Mouse (Mus musculus): ENCODE measurements around the gene Slc25a3. TPM values are rescaled to one million over a fixed set of nuclear protein-coding genes. Genes with fewer than 3 reads are reported as not detected.

Slc25a3 gene
- polyA plus RNA-seq, 1 experiment: 232 TPM

GRCm38 (mm10) chr10:91165850-91166249, 42.0 kb upstream of the Slc25a3 start:
- TF ChIP-seq CTCF (IDR thresholded peaks at IDR 0.05; ENCODE audit: insufficient read depth, low read length) (no peak), POLR2A (IDR thresholded peaks at IDR 0.05; ENCODE audit: borderline replicate concordance, extremely low read depth, low read depth, low read length) (no peak)

GRCm38 (mm10) chr10:91164491-91164890, 40.6 kb upstream of the Slc25a3 start:
- TF ChIP-seq CTCF (IDR thresholded peaks at IDR 0.05; ENCODE audit: insufficient read depth, low read length) (no peak), POLR2A (IDR thresholded peaks at IDR 0.05; ENCODE audit: borderline replicate concordance, extremely low read depth, low read depth, low read length) (no peak)
- DNase-seq: no peak
- 50% methylated on average over 3 of the region's 3 CpGs for WGBS
- no peak overlapping the region for H3K4me3 ChIP-seq (replicated peaks; ENCODE audit: extremely low read depth, low read depth, low read length)
- H3K4me1 ChIP-seq (ENCODE audit: control insufficient read depth, insufficient read depth, low read length): peaks cover 5% of the 10 kb centered on the region

More at GRCm38 (mm10) chr10:91165850-91166249, 42.0 kb upstream of the Slc25a3 start:
- no peak for DNase-seq
- peaks cover 5% of the 10 kb centered on the region for H3K4me1 ChIP-seq (ENCODE audit: control insufficient read depth, insufficient read depth, low read length)
- no peak overlapping the region for H3K4me3 ChIP-seq (replicated peaks; ENCODE audit: extremely low read depth, low read depth, low read length)

DNA sequence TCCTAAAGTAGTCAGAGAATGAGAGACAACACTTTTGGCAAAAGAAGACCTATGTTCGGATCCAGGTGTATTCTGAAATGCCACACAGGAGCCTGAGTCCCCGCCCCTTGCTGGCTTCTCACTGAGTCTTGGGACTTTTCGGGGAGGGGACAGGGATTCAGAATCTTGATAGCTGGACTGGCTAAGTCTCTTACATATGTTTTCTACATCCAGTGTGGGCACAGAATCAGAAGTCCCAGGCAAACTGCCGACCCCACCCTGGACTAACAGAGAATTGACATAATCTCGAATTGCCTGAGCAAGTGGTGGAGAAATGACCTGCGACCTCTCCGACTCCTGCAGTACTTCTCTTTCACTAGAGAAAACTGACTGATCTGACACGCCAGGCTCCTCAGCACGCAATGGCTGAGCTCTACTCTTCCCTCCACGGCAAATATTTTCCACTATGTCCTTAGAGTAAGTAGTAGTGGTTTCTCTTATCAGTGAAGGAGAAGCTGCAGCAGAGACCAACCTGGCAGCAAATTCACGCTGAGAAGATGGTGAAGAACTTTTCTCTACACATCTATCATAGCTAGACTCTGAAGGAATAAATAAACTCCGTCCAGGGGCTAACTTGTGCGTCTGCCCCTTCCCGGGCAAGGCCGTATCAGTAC, 38.8 kb upstream of the Slc25a3 start:
- no peak for TF ChIP-seq POLR2A (IDR thresholded peaks at IDR 0.05; ENCODE audit: borderline replicate concordance, extremely low read depth, low read depth, low read length)
- TF ChIP-seq CTCF (IDR thresholded peaks at IDR 0.05; ENCODE audit: insufficient read depth, low read length): no peak
- H3K4me3 ChIP-seq (replicated peaks; ENCODE audit: extremely low read depth, low read depth, low read length): no peak overlapping the region
- peaks cover 7% of the 10 kb centered on the region for H3K4me1 ChIP-seq (ENCODE audit: control insufficient read depth, insufficient read depth, low read length)
- 84% methylated on average over 15 of the region's 15 CpGs for WGBS
- DNase-seq: no peak

- WGBS: 75% methylated on average over 11 of the region's 11 CpGs
- TF ChIP-seq POLR2A (IDR thresholded peaks at IDR 0.05; ENCODE audit: borderline replicate concordance, extremely low read depth, low read depth, low read length) (no peak), CTCF (IDR thresholded peaks at IDR 0.05; ENCODE audit: insufficient read depth, low read length) (no peak)
- no peak for DNase-seq
- Histone ChIP-seq H3K4me3 (replicated peaks; ENCODE audit: extremely low read depth, low read depth, low read length) (no peak overlapping the region), H3K4me1 (ENCODE audit: control insufficient read depth, insufficient read depth, low read length) (peaks cover 5% of the 10 kb centered on the region)
These were observed 38.2 kb upstream of the Slc25a3 start for GRCm38 (mm10) chr10:91162077-91162476.

- H3K4me1 ChIP-seq (ENCODE audit: control insufficient read depth, insufficient read depth, low read length): peaks cover 8% of the 10 kb centered on the region; the same call in 1 of the 2 replicates
- H3K4me3 ChIP-seq (replicated peaks; ENCODE audit: extremely low read depth, low read depth, low read length): no peak overlapping the region
- DNase-seq: no peak
- no peak for TF ChIP-seq CTCF (IDR thresholded peaks at IDR 0.05; ENCODE audit: insufficient read depth, low read length)
- TF ChIP-seq POLR2A (IDR thresholded peaks at IDR 0.05; ENCODE audit: borderline replicate concordance, extremely low read depth, low read depth, low read length): no peak
- WGBS: 89% methylated on average over 5 of the region's 5 CpGs
These were observed 37.1 kb upstream of the Slc25a3 start for GRCm38 (mm10) chr10:91161006-91161405.

- TF ChIP-seq CTCF (IDR thresholded peaks at IDR 0.05; ENCODE audit: insufficient read depth, low read length) (no peak), POLR2A (IDR thresholded peaks at IDR 0.05; ENCODE audit: borderline replicate concordance, extremely low read depth, low read depth, low read length) (no peak)
- DNase-seq: no peak
- 38% methylated on average over 8 of the region's 8 CpGs for WGBS
- Histone ChIP-seq H3K4me1 (ENCODE audit: control insufficient read depth, insufficient read depth, low read length) (peaks cover 10% of the 10 kb centered on the region; the same call in 1 of the 2 replicates), H3K4me3 (replicated peaks; ENCODE audit: extremely low read depth, low read depth, low read length) (no peak overlapping the region)
These were observed 34.6 kb upstream of the Slc25a3 start for GRCm38 (mm10) chr10:91158442-91158841.

GRCm38 (mm10) chr10:91156338-91156737, 32.5 kb upstream of the Slc25a3 start:
- WGBS: 51% methylated on average over 6 of the region's 6 CpGs
- DNase-seq: no peak
- Histone ChIP-seq H3K4me1 (ENCODE audit: control insufficient read depth, insufficient read depth, low read length) (peaks cover 12% of the 10 kb centered on the region; the same call in 1 of the 2 replicates), H3K4me3 (replicated peaks; ENCODE audit: extremely low read depth, low read depth, low read length) (no peak overlapping the region)
- TF ChIP-seq POLR2A (IDR thresholded peaks at IDR 0.05; ENCODE audit: borderline replicate concordance, extremely low read depth, low read depth, low read length) (no peak), CTCF (IDR thresholded peaks at IDR 0.05; ENCODE audit: insufficient read depth, low read length) (no peak)

- 86% methylated on average over 10 of the region's 10 CpGs for WGBS
These were observed 30.1 kb upstream of the Slc25a3 start for GRCm38 (mm10) chr10:91153894-91154503.

DNA sequence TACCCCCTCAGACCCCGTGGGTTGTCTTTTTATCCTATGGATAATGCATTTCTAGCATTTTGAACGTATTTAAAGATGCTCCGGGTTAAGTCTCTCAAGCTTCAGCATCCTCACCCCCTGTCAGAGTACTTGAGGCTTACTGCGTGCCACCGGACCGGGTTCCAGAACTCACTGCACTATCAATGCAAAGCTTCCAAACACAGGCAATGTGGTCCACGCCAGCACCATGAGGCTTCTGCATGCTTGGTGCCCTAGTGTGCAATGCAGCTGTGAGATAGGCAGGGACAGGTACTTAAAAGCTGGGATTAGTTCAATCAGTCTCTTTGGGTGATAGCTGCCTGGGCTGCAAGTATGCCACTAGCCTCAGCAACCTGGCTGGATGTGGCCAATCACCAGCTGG, 21.6 kb upstream of the Slc25a3 start:
- H3K4me3 ChIP-seq (replicated peaks; ENCODE audit: extremely low read depth, low read depth, low read length): no peak overlapping the region
- no peak for DNase-seq
- H3K4me1 ChIP-seq (ENCODE audit: control insufficient read depth, insufficient read depth, low read length): no peaks in the 10 kb centered on the region
- TF ChIP-seq CTCF (IDR thresholded peaks at IDR 0.05; ENCODE audit: insufficient read depth, low read length) (no peak), POLR2A (IDR thresholded peaks at IDR 0.05; ENCODE audit: borderline replicate concordance, extremely low read depth, low read depth, low read length) (no peak)
- over 99% methylated on average over 7 of the region's 7 CpGs for WGBS

More at GRCm38 (mm10) chr10:91153894-91154503, 30.1 kb upstream of the Slc25a3 start:
- TF ChIP-seq CTCF (IDR thresholded peaks at IDR 0.05; ENCODE audit: insufficient read depth, low read length) (no peak), POLR2A (IDR thresholded peaks at IDR 0.05; ENCODE audit: borderline replicate concordance, extremely low read depth, low read depth, low read length) (no peak)
- Histone ChIP-seq H3K4me1 (ENCODE audit: control insufficient read depth, insufficient read depth, low read length) (peaks cover 12% of the 10 kb centered on the region; the same call in 1 of the 2 replicates), H3K4me3 (replicated peaks; ENCODE audit: extremely low read depth, low read depth, low read length) (no peak overlapping the region)
- DNase-seq: no peak

Data from lung, adult 2 months (tissue).